Mouse (Mus musculus) common myeloid progenitor, adult 5-6 weeks (primary cell): ENCODE results near the gene Onecut3. TPM values are rescaled to one million over a fixed set of nuclear protein-coding genes. Genes with fewer than 3 reads are reported as not detected.
A peak's percentile ranks its signal among the peaks of the same experiment; 100 is the strongest.

Source experiments
- ATAC-seq: replicated peaks from 2 replicates; pipeline ENCODE4 v1.8.0; 2016; ENCODE audit warnings: low read depth, mild to moderate bottlenecking, moderate TSS enrichment, inconsistent platforms; ENCODE audit not compliant: poor library complexity, severe bottlenecking
- total RNA-seq: library from RNA; stranded (forward); fragments of 200-1000, 187-1606 nt; gene quantifications from 2 replicates; pipeline ENCODE4 v1.2.3, GENCODE M21; 2017

The Onecut3 gene
- not detected in 2 replicates for total RNA-seq

GRCm38 (mm10) chr10:80494732-80495131 is at the start of gene Onecut3:
Gene Onecut3, plus strand, starts transcription at chr10:80494835.
- ATAC-seq = peak; percentile 39

- no peak for ATAC-seq
These were observed 49.6 kb upstream of the Onecut3 start for GRCm38 (mm10) chr10:80445052-80445451.

- peak; percentile 85 for ATAC-seq
These were observed 48.6 kb upstream of the Onecut3 start for GRCm38 (mm10) chr10:80445898-80446601.

- ATAC-seq = no peak
These were observed 44.0 kb upstream of the Onecut3 start for GRCm38 (mm10) chr10:80450599-80450998.

- ATAC-seq = no peak
These were observed 41.0 kb upstream of the Onecut3 start for GRCm38 (mm10) chr10:80453601-80454000.

- no peak for ATAC-seq
These were observed 39.9 kb upstream of the Onecut3 start for GRCm38 (mm10) chr10:80454781-80455180.

- no peak for ATAC-seq
These were observed 38.9 kb upstream of the Onecut3 start for GRCm38 (mm10) chr10:80455697-80456096.

GRCm38 (mm10) chr10:80459236-80459635 is 35.4 kb upstream of the Onecut3 start:
- ATAC-seq = no peak

- ATAC-seq = no peak
These were observed 35.0 kb upstream of the Onecut3 start for GRCm38 (mm10) chr10:80459671-80460070.

- no peak for ATAC-seq
These were observed 34.3 kb upstream of the Onecut3 start for GRCm38 (mm10) chr10:80460324-80460723.

- no peak for ATAC-seq
These were observed 33.3 kb upstream of the Onecut3 start for GRCm38 (mm10) chr10:80461346-80461745.

GRCm38 (mm10) chr10:80464381-80465035 is 30.1 kb upstream of the Onecut3 start:
- ATAC-seq = no peak

GRCm38 (mm10) chr10:80465066-80465465 is 29.6 kb upstream of the Onecut3 start:
- no peak for ATAC-seq

GRCm38 (mm10) chr10:80475290-80475959 is 19.2 kb upstream of the Onecut3 start:
- peak; percentile 86 for ATAC-seq

- no peak for ATAC-seq
These were observed 16.1 kb upstream of the Onecut3 start for GRCm38 (mm10) chr10:80478531-80478930.

- ATAC-seq = peak; percentile 54; the same call in 1 of the 2 replicates
These were observed 13.6 kb upstream of the Onecut3 start for GRCm38 (mm10) chr10:80481002-80481401.

GRCm38 (mm10) chr10:80486862-80487379 is 7.7 kb upstream of the Onecut3 start:
- ATAC-seq = peak; percentile 43; the same call in 1 of the 2 replicates

GRCm38 (mm10) chr10:80490051-80490450 is 4.6 kb upstream of the Onecut3 start:
- ATAC-seq = no peak

GRCm38 (mm10) chr10:80495901-80496300 is 1.3 kb downstream of the Onecut3 start:
- no peak for ATAC-seq

- ATAC-seq = no peak
These were observed 1.8 kb downstream of the Onecut3 start for GRCm38 (mm10) chr10:80496421-80496820.

- no peak for ATAC-seq
These were observed 7.7 kb downstream of the Onecut3 start for GRCm38 (mm10) chr10:80502291-80502690.
